Mouse (Mus musculus) midbrain, embryonic 10.5 days (tissue): Measurements from ENCODE around the gene Rhbg. TPM values are rescaled to one million over a fixed set of nuclear protein-coding genes. Genes with fewer than 3 reads are reported as not detected.
"Not testable (repeated sequence)": the region's sequence is repeated elsewhere in the genome, so short reads cannot be mapped to it uniquely, and the experiment has no call there.

ENCODE experiments used
- DNase-seq: peaks from one replicate; pipeline ENCODE4 v3.0.0-alpha.2; 2017; ENCODE audit warnings: low spot score
- H3K27ac ChIP-seq: fragments of 300-500 bp; sonication (generic); replicated peaks from 2 replicates; pipeline ENCODE4 v1.5.1; 2016; ENCODE audit warnings: mild to moderate bottlenecking
- H3K27me3 ChIP-seq: fragments of 300-500 bp; sonication (generic); 2 replicates; pipeline ENCODE4 v1.6.1; 2016; ENCODE audit warnings: low read depth, mild to moderate bottlenecking; ENCODE audit not compliant: poor library complexity, severe bottlenecking
- H3K36me3 ChIP-seq: fragments of 300-500 bp; sonication (generic); 2 replicates; pipeline ENCODE4 v1.6.1; 2016; ENCODE audit warnings: mild to moderate bottlenecking, moderate library complexity
- H3K4me1 ChIP-seq: fragments of 300-500 bp; sonication (generic); 2 replicates; pipeline ENCODE4 v1.6.1; 2016
- H3K4me3 ChIP-seq: fragments of 300-500 bp; sonication (generic); 2 replicates; pipeline ENCODE4 v1.5.1; 2016; ENCODE audit warnings: mild to moderate bottlenecking, moderate library complexity
- H3K9me3 ChIP-seq: fragments of 300-500 bp; sonication (generic); replicated peaks from 2 replicates; pipeline ENCODE4 v1.6.1; 2016; ENCODE audit warnings: mild to moderate bottlenecking
- WGBS: fragments of 180-500 bp; shearing (Covaris S2); methylation state at CpG from one replicate; pipeline ENCODE4 v1.1.7; 2016; 5-methylcytosine and 5-hydroxymethylcytosine counted together
- polyA plus RNA-seq: library from polyadenylated mRNA; unstranded; fragments of >200 nt; fragmentation: Nextera tagmentation; extraction: Ambion mirVana; gene quantifications from 2 replicates; pipeline ENCODE4 v1.2.1, GENCODE M21; 2016

Gene Rhbg
- polyA plus RNA-seq, 1 experiment from 2014 or later: not detected

DNA sequence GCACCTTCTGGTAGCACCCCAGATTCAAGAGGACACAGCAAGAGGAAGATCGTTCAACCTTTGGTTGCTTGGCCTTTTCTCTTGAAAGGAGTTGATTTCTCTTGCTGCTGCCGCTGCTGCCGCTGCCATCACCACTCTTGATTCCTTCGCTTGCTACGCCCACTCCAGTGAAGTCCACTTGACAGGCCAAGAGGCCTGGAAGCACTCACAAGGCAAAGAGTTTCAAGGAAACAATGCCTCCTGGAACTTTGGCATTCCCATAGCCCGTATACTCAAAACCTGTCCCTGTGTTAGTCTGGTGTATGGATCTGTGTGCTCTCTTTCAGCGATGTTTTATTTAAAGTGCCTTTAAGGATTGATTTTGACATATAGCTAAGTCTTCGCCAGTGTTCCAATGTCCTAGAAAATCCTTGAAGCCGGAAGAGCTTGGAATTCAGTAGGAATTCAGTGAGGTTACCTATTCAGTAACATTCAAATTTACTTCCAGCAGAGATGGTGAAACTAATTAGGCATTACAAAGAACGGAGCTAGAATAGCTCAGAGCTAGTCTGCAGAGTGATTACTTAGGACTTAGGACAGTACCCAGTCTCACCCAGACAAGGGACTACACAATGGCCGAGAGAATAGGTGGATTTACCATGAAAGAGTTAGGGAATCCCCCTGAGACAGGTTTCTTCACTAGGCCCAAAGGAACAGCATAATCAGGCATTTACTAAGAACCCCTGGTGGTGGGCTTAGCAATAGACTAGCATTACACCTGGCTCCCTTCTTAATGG is 26.8 kb upstream of the Rhbg start:
- H3K36me3 ChIP-seq, H3K4me3 ChIP-seq, DNase-seq, H3K9me3 ChIP-seq, H3K27me3 ChIP-seq, H3K4me1 ChIP-seq, H3K27ac ChIP-seq: not testable (repeated sequence)
- WGBS: 66% methylated on average over 11 of the region's 11 CpGs

- Histone ChIP-seq H3K4me1 (no peaks in the 10 kb centered on the region), H3K4me3 (no peak overlapping the region), H3K27ac (no peak overlapping the region), H3K9me3 (no peaks in the 10 kb centered on the region), H3K36me3 (peaks cover 2% of the 10 kb centered on the region; the same call in 1 of the 2 replicates), H3K27me3 (no peaks in the 10 kb centered on the region)
- no peak for DNase-seq
- 88% methylated on average over 2 of the region's 2 CpGs for WGBS
Observed at GRCm38 (mm10) chr3:88280035-88280434, 25.5 kb upstream of the Rhbg start.

GRCm38 (mm10) chr3:88276529-88277143 is 22.1 kb upstream of the Rhbg start:
- H3K9me3 ChIP-seq: no peaks in the 10 kb centered on the region
- H3K36me3 ChIP-seq: no peaks in the 10 kb centered on the region
- H3K27me3 ChIP-seq: no peaks in the 10 kb centered on the region
- WGBS: 55% methylated on average over 7 of the region's 7 CpGs
- no peak overlapping the region for H3K27ac ChIP-seq
- DNase-seq: no peak
- no peaks in the 10 kb centered on the region for H3K4me1 ChIP-seq
- no peak overlapping the region for H3K4me3 ChIP-seq

GRCm38 (mm10) chr3:88276121-88276520 is 21.6 kb upstream of the Rhbg start:
- 89% methylated on average over 2 of the region's 2 CpGs for WGBS
- Histone ChIP-seq H3K4me1 (no peaks in the 10 kb centered on the region), H3K27ac (no peak overlapping the region), H3K27me3 (no peaks in the 10 kb centered on the region), H3K9me3 (no peaks in the 10 kb centered on the region), H3K36me3 (no peaks in the 10 kb centered on the region), H3K4me3 (no peak overlapping the region)
- DNase-seq: no peak

DNA sequence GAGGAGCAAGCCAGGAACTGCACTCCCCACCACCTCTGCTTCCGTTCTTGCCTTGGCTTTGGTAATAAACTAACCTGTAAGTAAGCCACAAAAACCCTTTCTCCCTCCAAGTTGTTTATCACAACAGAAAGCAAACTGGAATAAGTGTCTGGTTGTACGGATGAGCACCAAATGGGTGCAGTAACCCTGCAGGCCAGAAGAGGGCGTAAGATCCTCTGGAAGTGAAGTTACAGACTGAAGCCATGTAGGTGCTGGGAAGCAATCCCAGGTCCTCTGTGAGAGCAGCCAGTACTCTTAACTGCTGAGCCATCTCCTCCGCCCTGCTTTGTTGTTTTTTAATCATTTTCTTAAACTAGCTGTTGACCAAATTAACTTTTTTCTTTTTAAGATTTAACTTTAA is 19.5 kb upstream of the Rhbg start:
- H3K4me1 ChIP-seq: no peaks in the 10 kb centered on the region
- H3K9me3 ChIP-seq: no peaks in the 10 kb centered on the region
- no peaks in the 10 kb centered on the region for H3K36me3 ChIP-seq
- no peak for DNase-seq
- 93% methylated on average over 4 of the region's 4 CpGs for WGBS
- H3K27me3 ChIP-seq: no peaks in the 10 kb centered on the region
- H3K27ac ChIP-seq: no peak overlapping the region
- H3K4me3 ChIP-seq: no peak overlapping the region

DNA sequence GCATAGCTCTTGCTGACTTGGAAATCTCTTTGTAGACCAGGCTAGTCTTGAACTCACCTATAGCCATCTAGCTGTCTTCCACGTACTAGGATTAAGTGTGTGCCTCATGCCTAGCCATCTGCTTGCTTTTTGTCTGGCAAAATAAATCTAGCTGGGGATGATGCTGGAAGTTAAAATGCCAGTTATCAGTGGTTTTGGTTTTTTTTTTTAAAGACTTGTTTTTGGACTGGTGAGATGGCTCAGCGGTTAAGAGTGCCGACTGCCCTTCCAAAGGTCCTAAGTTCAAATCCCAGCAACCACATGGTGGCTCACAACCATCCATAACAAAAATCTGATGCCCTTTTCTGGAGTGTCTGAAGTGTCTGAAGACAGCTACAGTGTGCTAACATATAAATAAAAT is 17.4 kb upstream of the Rhbg start:
- H3K4me1 ChIP-seq: no peaks in the 10 kb centered on the region
- H3K27me3 ChIP-seq: no peaks in the 10 kb centered on the region
- no peak overlapping the region for H3K4me3 ChIP-seq
- WGBS: 92% methylated on average over 3 of the region's 3 CpGs
- H3K36me3 ChIP-seq: no peaks in the 10 kb centered on the region
- no peak for DNase-seq
- H3K9me3 ChIP-seq: no peaks in the 10 kb centered on the region
- no peak overlapping the region for H3K27ac ChIP-seq

DNA sequence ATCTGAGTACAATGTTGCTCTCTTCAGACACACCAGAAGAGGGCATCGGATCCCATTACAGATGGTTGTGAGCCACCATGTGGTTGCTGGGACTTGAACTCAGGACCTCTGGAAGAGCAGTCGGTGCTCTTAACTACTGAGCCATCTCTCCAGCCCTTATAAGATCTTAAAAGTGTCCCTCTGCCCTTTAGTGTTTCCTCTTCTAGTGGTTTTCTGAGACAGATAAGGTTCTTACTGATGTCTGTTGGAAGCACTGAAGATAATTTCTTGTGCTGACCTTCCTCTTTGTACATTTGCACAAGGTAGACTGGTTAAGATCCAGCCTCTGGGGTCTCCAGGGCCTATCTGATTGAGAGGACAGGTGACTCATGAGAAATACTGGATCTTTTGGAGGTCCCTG is 16.8 kb upstream of the Rhbg start:
- H3K9me3 ChIP-seq, DNase-seq, H3K4me1 ChIP-seq, H3K27ac ChIP-seq, H3K27me3 ChIP-seq, H3K36me3 ChIP-seq, H3K4me3 ChIP-seq: not testable (repeated sequence)
- 86% methylated on average over 2 of the region's 2 CpGs for WGBS

- no peak overlapping the region for H3K4me3 ChIP-seq
- no peaks in the 10 kb centered on the region for H3K9me3 ChIP-seq
- no peaks in the 10 kb centered on the region for H3K27me3 ChIP-seq
- H3K4me1 ChIP-seq: no peaks in the 10 kb centered on the region
- no peak overlapping the region for H3K27ac ChIP-seq
- DNase-seq: no peak
- WGBS: 92% methylated on average over 5 of the region's 5 CpGs
- no peaks in the 10 kb centered on the region for H3K36me3 ChIP-seq
Observed at GRCm38 (mm10) chr3:88268991-88269390, 14.5 kb upstream of the Rhbg start.

DNA sequence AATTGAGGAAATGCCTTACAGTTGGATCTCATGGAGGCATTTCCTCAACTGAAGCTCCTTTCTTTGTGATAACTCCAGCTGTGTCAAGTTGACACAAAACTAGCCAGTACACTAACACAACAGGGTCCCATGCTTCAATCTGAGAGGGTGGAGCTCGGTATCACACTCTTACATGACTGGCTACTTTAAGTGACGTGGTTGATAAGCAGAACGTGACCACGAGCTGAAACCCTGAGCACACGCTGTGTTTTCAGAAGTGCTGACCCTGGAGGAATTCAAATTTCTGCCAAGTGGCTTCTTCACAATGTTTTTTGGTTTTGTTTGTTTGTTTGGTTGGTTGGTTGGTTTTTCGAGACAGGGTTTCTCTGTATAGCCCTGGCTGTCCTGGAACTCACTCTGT is 13.5 kb upstream of the Rhbg start:
- H3K36me3 ChIP-seq, H3K4me1 ChIP-seq, H3K4me3 ChIP-seq, DNase-seq, H3K9me3 ChIP-seq, H3K27ac ChIP-seq, H3K27me3 ChIP-seq: not testable (repeated sequence)
- WGBS: 86% methylated on average over 6 of the region's 6 CpGs

GRCm38 (mm10) chr3:88262346-88262745 is 7.8 kb upstream of the Rhbg start:
- Histone ChIP-seq H3K4me3 (no peak overlapping the region), H3K4me1 (no peaks in the 10 kb centered on the region), H3K27me3 (peaks cover 11% of the 10 kb centered on the region), H3K36me3 (no peaks in the 10 kb centered on the region), H3K9me3 (no peaks in the 10 kb centered on the region), H3K27ac (no peak overlapping the region)
- WGBS: 83% methylated on average over 3 of the region's 3 CpGs
- DNase-seq: no peak

- no peak overlapping the region for H3K4me3 ChIP-seq
- no peaks in the 10 kb centered on the region for H3K36me3 ChIP-seq
- H3K4me1 ChIP-seq: peaks cover 15% of the 10 kb centered on the region
- 82% methylated on average over 7 of the region's 7 CpGs for WGBS
- peaks cover 71% of the 10 kb centered on the region for H3K27me3 ChIP-seq
- no peak overlapping the region for H3K27ac ChIP-seq
- H3K9me3 ChIP-seq: no peaks in the 10 kb centered on the region
- DNase-seq: no peak
Observed at GRCm38 (mm10) chr3:88256382-88256781, 1.9 kb upstream of the Rhbg start.

GRCm38 (mm10) chr3:88255950-88256349 is 1.4 kb upstream of the Rhbg start:
- H3K27me3 ChIP-seq: peaks cover 73% of the 10 kb centered on the region
- 81% methylated on average over 6 of the region's 6 CpGs for WGBS
- no peaks in the 10 kb centered on the region for H3K9me3 ChIP-seq
- peaks cover 15% of the 10 kb centered on the region for H3K4me1 ChIP-seq
- no peak overlapping the region for H3K4me3 ChIP-seq
- no peak overlapping the region for H3K27ac ChIP-seq
- no peak for DNase-seq
- H3K36me3 ChIP-seq: no peaks in the 10 kb centered on the region

DNA sequence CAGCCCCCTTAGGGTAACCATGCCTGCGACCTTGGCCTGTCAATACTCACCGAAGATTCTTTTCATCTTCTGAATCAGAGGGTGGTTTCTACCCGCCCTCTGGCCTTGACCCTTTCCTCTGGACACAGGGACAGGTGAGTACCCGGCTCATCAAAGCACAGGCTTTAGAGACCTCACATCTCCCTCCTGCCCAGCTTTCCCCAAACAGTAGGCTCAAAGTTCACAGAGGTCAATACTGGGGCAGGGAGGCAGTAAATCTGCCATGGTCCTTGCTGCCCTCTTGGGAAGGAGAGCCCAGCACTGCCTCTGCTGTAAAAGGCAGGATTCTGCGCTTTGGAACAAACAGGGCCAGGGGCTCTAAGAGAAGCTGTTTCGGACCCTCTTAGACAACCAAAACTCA is 1.8 kb downstream of the Rhbg start:
- no peaks in the 10 kb centered on the region for H3K36me3 ChIP-seq
- no peak overlapping the region for H3K4me3 ChIP-seq
- H3K27me3 ChIP-seq: peaks cover 80% of the 10 kb centered on the region
- no peak overlapping the region for H3K27ac ChIP-seq
- peaks cover 19% of the 10 kb centered on the region for H3K4me1 ChIP-seq
- H3K9me3 ChIP-seq: no peaks in the 10 kb centered on the region
- 73% methylated on average over 6 of the region's 6 CpGs for WGBS
- no peak for DNase-seq
